Mouse (Mus musculus) spleen, adult 2 months (tissue): ENCODE data around the gene Kdm5a. TPM values are rescaled to one million over a fixed set of nuclear protein-coding genes. Genes with fewer than 3 reads are reported as not detected.
A peak's percentile ranks its signal among the peaks of the same experiment; 100 is the strongest.

Source experiments
- DNase-seq, 2 experiments: peaks; one replicate each; pipeline versions ENCODE4 v3.0.0 to v3.0.0-alpha.2; 2012 to 2021; ENCODE audit warnings: low spot score in 2 of 2, low read depth in 1 of 2
- H3K27ac ChIP-seq: fragments of 200-500 bp; 2 replicates; pipeline ENCODE4 v1.5.1; 2012; ENCODE audit warnings: low read length, inconsistent platforms; ENCODE audit not compliant: insufficient read depth
- H3K27me3 ChIP-seq: fragments of 200-500 bp; 2 replicates; pipeline ENCODE4 v1.6.1; 2012; ENCODE audit warnings: mild to moderate bottlenecking, moderate library complexity, low read length, inconsistent platforms; ENCODE audit not compliant: control insufficient read depth, insufficient read depth
- H3K36me3 ChIP-seq: fragments of 200-500 bp; 2 replicates; pipeline ENCODE4 v1.6.1; 2012; ENCODE audit warnings: mild to moderate bottlenecking, low read length, inconsistent platforms; ENCODE audit not compliant: control insufficient read depth, insufficient read depth
- H3K4me1 ChIP-seq: fragments of 200-500 bp; 2 replicates; pipeline ENCODE4 v1.6.1; 2011; ENCODE audit warnings: inconsistent platforms; ENCODE audit not compliant: control insufficient read depth, insufficient read depth, insufficient read length
- H3K4me3 ChIP-seq: fragments of 200-500 bp; 2 replicates; pipeline ENCODE4 v1.5.1; 2011; ENCODE audit warnings: mild to moderate bottlenecking, inconsistent platforms; ENCODE audit not compliant: insufficient read depth, insufficient read length; ENCODE audit errors: extremely low read depth
- CTCF ChIP-seq: fragments of 200-500 bp; IDR thresholded peaks from 2 replicates; pipeline ENCODE4 v1.5.1; 2011; ENCODE audit warnings: mild to moderate bottlenecking, inconsistent platforms; ENCODE audit not compliant: insufficient read depth, insufficient read length, insufficient replicate concordance; ENCODE audit errors: extremely low read depth
- POLR2A ChIP-seq: fragments of 200-500 bp; IDR thresholded peaks from 2 replicates; pipeline ENCODE4 v1.6.1; 2011; ENCODE audit warnings: low read depth, low read length, inconsistent platforms
- WGBS: fragments of 180-500 bp; shearing (Covaris S2); methylation state at CpG from one replicate; pipeline ENCODE4 v1.1.7; 2018; 5-methylcytosine and 5-hydroxymethylcytosine counted together
- polyA plus RNA-seq: library from polyadenylated mRNA; depleted of rRNA; stranded (reverse); fragments of >200 nt; gene quantifications from 2 replicates; pipeline ENCODE4 v1.2.3, GENCODE M21; 2012

Gene Kdm5a
- polyA plus RNA-seq, 1 experiment, result 4.2 TPM

DNA sequence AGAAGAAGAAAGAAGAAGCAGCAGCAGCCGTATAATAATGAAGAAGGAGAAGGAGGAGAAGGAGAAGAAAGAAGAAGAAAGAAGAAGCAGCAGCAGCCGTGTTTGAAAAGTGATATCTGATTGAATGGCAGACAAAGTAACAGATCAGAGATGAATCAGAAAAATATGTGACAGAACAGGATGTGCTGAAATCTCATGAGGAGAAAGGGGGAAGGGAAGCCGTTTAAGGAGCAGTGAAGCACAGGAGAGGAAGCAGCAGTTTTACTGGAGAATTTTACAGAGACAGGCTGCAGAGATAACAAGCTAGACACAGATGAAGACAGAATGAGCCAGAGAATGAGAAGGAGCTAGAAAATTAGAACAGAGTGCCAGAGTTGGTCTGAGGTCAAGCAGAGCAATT, 14.9 kb upstream of the Kdm5a start:
- no peaks in the 10 kb centered on the region for H3K27me3 ChIP-seq
- WGBS, result 71% methylated on average over 3 of the region's 3 CpGs
- H3K4me1 ChIP-seq, result no peaks in the 10 kb centered on the region
- H3K4me3 ChIP-seq, result no peak overlapping the region
- H3K36me3 ChIP-seq, result peaks cover 13% of the 10 kb centered on the region
- no peak overlapping the region for H3K27ac ChIP-seq
- DNase-seq, result no peak
- TF ChIP-seq CTCF (no peak), POLR2A (no peak)

DNA sequence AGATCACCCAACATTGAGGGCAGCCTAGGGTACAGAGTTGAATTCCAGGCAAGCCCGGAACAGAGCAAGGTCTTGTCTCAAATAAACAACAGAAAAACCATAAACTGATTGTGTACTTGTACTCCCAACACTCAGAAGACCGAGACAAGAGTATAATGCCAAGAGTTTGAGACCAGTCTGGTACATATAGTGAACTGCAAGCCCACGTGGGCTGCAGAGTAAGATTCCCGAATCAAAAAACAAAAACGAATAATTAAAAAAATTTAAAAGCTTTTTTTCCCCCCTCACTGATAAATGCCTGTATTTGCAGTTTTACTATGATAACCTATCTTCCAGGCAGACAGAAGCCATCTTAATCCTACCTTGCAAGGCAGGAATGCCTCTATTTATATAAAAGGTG, 7.4 kb upstream of the Kdm5a start:
- Histone ChIP-seq H3K36me3 (no peaks in the 10 kb centered on the region), H3K27me3 (no peaks in the 10 kb centered on the region), H3K4me3 (peak overlapping the region; percentile 55; the same call in 1 of the 2 replicates), H3K27ac (no peak overlapping the region), H3K4me1 (no peaks in the 10 kb centered on the region)
- TF ChIP-seq POLR2A (no peak), CTCF (no peak)
- DNase-seq, result no peak
- 25% methylated on average over 5 of the region's 5 CpGs for WGBS

DNA sequence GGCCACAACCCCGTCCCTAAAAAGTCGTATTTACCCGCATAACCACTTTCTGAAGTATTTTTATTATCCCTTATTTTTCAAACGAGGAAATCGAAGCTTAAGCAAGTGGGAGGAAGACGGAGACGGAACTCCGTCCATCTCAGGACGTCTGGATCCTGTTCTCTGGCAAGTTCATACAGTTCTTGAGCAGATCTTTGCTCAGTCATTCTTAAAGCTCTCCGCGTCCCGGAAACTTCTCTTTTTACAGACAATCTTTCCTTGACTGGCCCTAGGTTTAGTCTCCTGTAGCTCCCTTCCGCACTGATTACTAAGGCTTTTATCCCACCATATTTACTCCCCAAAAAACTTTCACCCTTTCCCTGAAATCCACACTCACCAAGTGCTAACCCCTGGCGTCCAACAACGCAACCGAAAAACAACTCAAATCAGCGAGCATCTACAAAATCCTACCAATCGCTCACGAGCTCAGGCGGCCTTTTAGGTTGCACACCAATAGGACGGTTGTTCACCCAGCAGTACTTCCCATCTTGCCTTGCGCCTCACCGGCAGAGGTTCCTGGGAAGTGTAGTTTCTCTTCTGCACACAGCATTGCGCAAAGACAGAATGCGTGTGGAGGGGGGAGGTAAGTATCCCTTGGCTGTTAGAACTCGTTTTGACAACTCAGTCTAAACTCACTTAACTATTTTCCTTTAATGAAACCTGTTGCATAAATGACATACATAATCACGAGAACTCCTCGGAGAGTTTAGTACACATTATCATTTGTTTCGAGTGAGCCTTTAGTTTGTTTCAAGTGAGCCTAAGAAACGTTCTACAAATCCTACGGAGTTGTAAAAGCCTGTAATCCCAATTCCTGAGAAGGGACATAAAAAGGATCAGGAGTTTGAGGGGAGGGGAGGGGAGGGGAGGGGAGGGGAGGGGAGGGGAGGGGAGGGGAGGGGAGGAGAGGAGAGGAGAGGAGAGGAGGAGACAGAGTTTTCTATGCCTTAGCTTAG, 6.7 kb upstream of the Kdm5a start:
- no peaks in the 10 kb centered on the region for H3K36me3 ChIP-seq
- DNase-seq, result peak; percentile 81 to 82
- H3K4me3 ChIP-seq, result peak overlapping the region; percentile 55
- peak overlapping the region; percentile 28 for H3K27ac ChIP-seq
- no peaks in the 10 kb centered on the region for H3K4me1 ChIP-seq
- TF ChIP-seq POLR2A (no peak), CTCF (no peak)
- WGBS, result 1% methylated on average over 31 of the region's 31 CpGs
- H3K27me3 ChIP-seq, result no peaks in the 10 kb centered on the region

DNA sequence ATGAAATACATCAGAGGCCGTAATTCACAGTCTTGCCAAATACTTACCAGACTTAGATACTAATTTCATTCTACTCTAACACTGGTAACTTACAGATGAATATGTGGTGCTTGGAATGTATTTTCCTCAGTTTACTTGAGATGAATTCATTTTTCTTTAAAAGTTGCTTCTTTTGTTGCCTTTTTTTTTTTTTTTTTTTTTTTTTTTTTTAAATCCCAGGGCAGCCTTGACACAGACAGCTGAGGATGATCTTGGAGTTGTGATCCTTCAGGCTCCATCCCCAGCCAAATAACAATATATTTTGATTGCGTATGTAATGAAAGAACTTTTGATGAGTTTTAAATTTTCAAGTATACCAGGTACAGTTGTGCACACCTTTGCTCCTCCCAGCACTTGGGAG, 1.8 kb upstream of the Kdm5a start:
- WGBS, result 97% methylated on average over 2 of the region's 2 CpGs
- Histone ChIP-seq H3K36me3 (no peaks in the 10 kb centered on the region), H3K4me3 (no peak overlapping the region), H3K4me1 (peaks cover 5% of the 10 kb centered on the region; the same call in 1 of the 2 replicates), H3K27me3 (no peaks in the 10 kb centered on the region), H3K27ac (no peak overlapping the region)
- DNase-seq, result no peak
- TF ChIP-seq CTCF (no peak), POLR2A (no peak)

DNA sequence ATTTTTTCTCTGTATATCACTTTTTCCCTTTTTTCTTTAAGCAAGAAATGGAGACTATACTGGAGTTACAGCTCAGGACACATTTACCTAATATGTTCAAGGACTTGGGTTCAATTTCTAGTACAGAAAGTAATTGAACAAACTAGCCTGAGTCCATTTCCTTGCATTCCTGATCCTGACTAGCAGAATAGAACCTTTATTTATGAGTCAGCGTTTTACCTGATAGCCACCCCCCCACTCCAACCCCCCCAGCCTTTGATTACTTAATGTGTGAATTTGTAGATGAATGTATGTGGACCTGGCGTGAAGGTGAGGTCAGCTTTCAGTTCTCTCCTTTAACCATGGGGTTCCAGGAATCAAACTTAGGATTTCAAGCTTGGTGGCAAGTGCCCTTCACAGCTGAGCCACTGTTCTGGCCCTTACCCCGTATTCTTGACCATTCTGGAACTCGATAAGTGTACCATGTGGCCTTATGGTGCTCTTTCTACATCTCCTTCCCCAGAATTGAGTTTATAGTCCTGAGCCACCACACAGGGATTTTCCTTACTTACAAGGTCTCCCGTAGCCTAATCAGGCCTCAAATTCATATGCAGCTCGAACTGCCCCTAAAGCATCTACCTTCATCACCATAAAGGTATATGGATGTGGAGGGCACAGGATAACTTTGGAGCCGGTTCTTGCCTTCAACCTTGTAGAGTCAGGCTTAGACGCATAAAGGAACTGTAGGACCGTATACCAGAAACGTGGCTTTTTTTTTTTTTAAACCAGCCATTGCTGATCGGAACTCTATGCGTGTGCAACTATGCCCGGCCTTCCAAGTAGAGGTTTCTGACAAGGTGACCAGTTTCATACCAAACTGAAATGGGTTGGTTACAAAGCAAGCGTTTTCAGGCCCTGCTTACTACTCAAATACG, 893 bp upstream of the Kdm5a start:
- H3K4me1 ChIP-seq, result peaks cover 5% of the 10 kb centered on the region; the same call in 1 of the 2 replicates
- no peaks in the 10 kb centered on the region for H3K27me3 ChIP-seq
- TF ChIP-seq POLR2A (no peak), CTCF (no peak)
- H3K4me3 ChIP-seq, result peak overlapping the region; percentile 67
- 20% methylated on average over 15 of the region's 15 CpGs for WGBS
- no peak for DNase-seq
- peaks cover under 1% of the 10 kb centered on the region; the same call in 1 of the 2 replicates for H3K36me3 ChIP-seq
- H3K27ac ChIP-seq, result peak overlapping the region; percentile 95

DNA sequence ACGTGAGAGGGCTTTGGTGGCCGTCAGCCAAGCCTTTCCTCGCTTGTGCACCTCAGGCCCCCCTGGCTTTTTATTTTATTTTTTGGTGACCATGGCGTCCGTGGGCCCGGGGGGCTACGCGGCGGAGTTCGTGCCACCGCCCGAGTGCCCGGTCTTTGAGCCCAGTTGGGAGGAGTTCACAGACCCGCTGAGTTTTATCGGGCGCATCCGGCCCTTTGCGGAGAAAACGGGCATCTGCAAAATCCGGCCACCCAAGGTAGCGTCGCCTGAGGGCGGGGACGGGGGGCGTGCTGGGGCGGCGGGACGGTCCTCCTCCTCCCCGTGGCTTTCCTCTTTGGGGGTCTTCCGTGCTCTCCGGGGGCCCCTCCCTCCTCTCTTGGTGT, 590 bp downstream of the Kdm5a start:
- H3K36me3 ChIP-seq, result peaks cover 12% of the 10 kb centered on the region
- peaks cover 5% of the 10 kb centered on the region; the same call in 1 of the 2 replicates for H3K4me1 ChIP-seq
- peak overlapping the region; percentile 67 for H3K4me3 ChIP-seq
- TF ChIP-seq CTCF (no peak), POLR2A (no peak)
- no peaks in the 10 kb centered on the region for H3K27me3 ChIP-seq
- peak; percentile 4 to 11 for DNase-seq
- H3K27ac ChIP-seq, result peak overlapping the region; percentile 95
- under 1% methylated on average over 31 of the region's 31 CpGs for WGBS
